ENCODE assay signal across 27 mouse cellular contexts in the genomic region with DNA sequence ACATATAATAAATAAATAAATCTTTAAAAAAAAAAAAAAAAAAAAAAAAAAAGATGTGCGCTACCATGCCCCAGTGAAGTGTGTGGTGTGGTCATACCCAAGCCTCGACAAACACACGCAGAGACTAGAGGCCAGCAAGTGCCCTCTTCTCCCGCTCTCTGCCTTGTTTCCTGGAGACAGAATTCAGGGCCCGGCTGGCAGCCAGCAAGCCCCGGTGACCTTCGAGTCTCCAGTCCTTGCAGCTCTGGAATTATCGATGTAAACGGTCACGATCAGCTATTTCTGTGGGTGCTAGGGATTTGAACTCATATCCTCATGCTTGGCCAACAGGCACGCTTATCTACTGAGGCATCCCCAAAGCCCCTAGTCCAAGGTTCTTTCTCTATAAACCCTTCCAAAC. TPM values are rescaled to one million over a fixed set of nuclear protein-coding genes. Genes with fewer than 3 reads are reported as not detected.
DNase-seq lines count a peak whose midpoint lies in the region; ATAC-seq and TF ChIP-seq lines count a peak whose summit lies in the region.
"Had no signal": no experiment of that assay in that cellular context is flagged by ENCODE, and none has a peak within 500 bp of the region (broad histone marks: within the 10 kb centered on the region; RNA-seq: fewer than 3 reads in every experiment).

No protein-coding gene starts in this region.

- ATAC-seq in kidney, embryonic 16.5 days (ENCODE audit: low FRiP score, low TSS enrichment): no peak
- ATAC-seq: activated CD4-positive, CD25-positive, alpha-beta regulatory T cell, adult 4 months; CD4-positive, CD25-positive, alpha-beta regulatory T cell, adult 4 months; forebrain, embryonic 13.5 days; intestine, postnatal 0 days; liver, embryonic 12.5 days; liver, postnatal 0 days; lung, postnatal 0 days; midbrain, embryonic 13.5 days had no signal

- H3K4me2 ChIP-seq in kidney, embryonic 16.5 days (replicated peaks; ENCODE audit: low read depth, low read length): no peak overlapping the region
- H3K4me2 ChIP-seq: forebrain, embryonic 13.5 days; heart, embryonic 13.5 days; hindbrain, embryonic 14.5 days; liver, embryonic 12.5 days; midbrain, embryonic 13.5 days; neural tube, embryonic 13.5 days had no signal

- TF ChIP-seq EP300 in ES-Bruce4 (IDR thresholded peaks at IDR 0.05; ENCODE audit: insufficient read depth, low read depth, low read length): no peak

- no peaks in the 10 kb centered on the region for H3K9me3 ChIP-seq in kidney, embryonic 16.5 days (ENCODE audit: low read length)
- no peaks in the 10 kb centered on the region for H3K9me3 ChIP-seq in ES-Bruce4 (replicated peaks; ENCODE audit: control insufficient read depth, insufficient read depth, low read length, poor library complexity, severe bottlenecking)
- H3K9me3 ChIP-seq: forebrain, embryonic 13.5 days; heart, embryonic 13.5 days; liver, embryonic 12.5 days; midbrain, embryonic 13.5 days; neural tube, embryonic 13.5 days had no signal

- no peak for TF ChIP-seq POLR2A in ES-Bruce4 (IDR thresholded peaks at IDR 0.05; ENCODE audit: insufficient read depth, low read length)

- no peak for TF ChIP-seq CTCF in ES-Bruce4 (IDR thresholded peaks at IDR 0.05; ENCODE audit: low read depth, low read length)

- peak; percentile 45 for DNase-seq in adrenal gland, postnatal 25 days
- DNase-seq in adrenal gland, postnatal 14 days: no peak
- DNase-seq in kidney, adult 18-20 months: peak; percentile 61
- DNase-seq in kidney, adult 9 months: peak; percentile 65
- DNase-seq in right cerebral cortex, adult 18-20 months: no peak
- no peak for DNase-seq in thymus, postnatal 4 days
- DNase-seq: cerebellum, adult 18-20 months; cerebellum, postnatal 36 days; heart, postnatal 10 days; layer of hippocampus, postnatal 36 days; left cerebral cortex, postnatal 4 days; liver, postnatal 0 days; thymus, adult 2 months; thymus, postnatal 36 days had no signal

- H3K27me3 ChIP-seq in kidney, embryonic 16.5 days (ENCODE audit: insufficient read depth, low read length): no peaks in the 10 kb centered on the region
- no peaks in the 10 kb centered on the region for H3K27me3 ChIP-seq in ES-Bruce4 (ENCODE audit: control insufficient read depth, insufficient read depth, low read length, poor library complexity, severe bottlenecking)
- H3K27me3 ChIP-seq: forebrain, embryonic 13.5 days; heart, embryonic 13.5 days; liver, embryonic 12.5 days; midbrain, embryonic 13.5 days; neural tube, embryonic 13.5 days had no signal

- peaks cover 8% of the 10 kb centered on the region; the same call in 1 of the 2 replicates for H3K36me3 ChIP-seq in kidney, embryonic 16.5 days (ENCODE audit: insufficient read depth, low read length)
- H3K36me3 ChIP-seq in ES-Bruce4 (ENCODE audit: control insufficient read depth, insufficient read depth, low read length, poor library complexity, severe bottlenecking): peaks cover 2% of the 10 kb centered on the region; the same call in 1 of the 2 replicates

- H3K4me1 ChIP-seq in kidney, embryonic 16.5 days (ENCODE audit: insufficient read depth, low read length): peaks cover 32% of the 10 kb centered on the region
- peaks cover 11% of the 10 kb centered on the region for H3K4me1 ChIP-seq in ES-Bruce4 (ENCODE audit: control insufficient read depth, insufficient read depth, low read length)
- H3K4me1 ChIP-seq: forebrain, embryonic 13.5 days had no signal

- H3K9ac ChIP-seq in kidney, embryonic 16.5 days (replicated peaks; ENCODE audit: low read length): no peak overlapping the region
- no peak overlapping the region for H3K9ac ChIP-seq in ES-Bruce4 (ENCODE audit: low read depth, poor library complexity, severe bottlenecking)
- H3K9ac ChIP-seq: forebrain, embryonic 13.5 days; heart, embryonic 13.5 days; hindbrain, embryonic 14.5 days; liver, embryonic 12.5 days; liver, postnatal 0 days; midbrain, embryonic 13.5 days; neural tube, embryonic 13.5 days had no signal

- WGBS in kidney, embryonic 16.5 days: 92% methylated on average over 11 of the region's 11 CpGs

- no peak overlapping the region for H3K27ac ChIP-seq in kidney, embryonic 16.5 days (ENCODE audit: low read length)
- H3K27ac ChIP-seq in ES-Bruce4 (ENCODE audit: insufficient read depth, low read length): 0 out of 2 replicates have a peak overlapping the region, but pooled peaks have one; percentile 11
- H3K27ac ChIP-seq: forebrain, embryonic 13.5 days; heart, embryonic 13.5 days; hindbrain, embryonic 14.5 days; liver, embryonic 12.5 days; macrophage; midbrain, embryonic 13.5 days; neural tube, embryonic 13.5 days had no signal

- H3K4me3 ChIP-seq in kidney, embryonic 16.5 days (ENCODE audit: low read length): no peak overlapping the region
- no peak overlapping the region for H3K4me3 ChIP-seq in ES-Bruce4 (ENCODE audit: low read depth, low read length)
- H3K4me3 ChIP-seq: forebrain, embryonic 13.5 days; heart, embryonic 13.5 days; liver, embryonic 12.5 days; midbrain, embryonic 13.5 days; neural tube, embryonic 13.5 days had no signal

RNA-seq across cellular contexts. Expression of gene Fnbp1, which starts 43.2 kb away (rescaled TPM):
- 50.9 and 66.0 TPM in 2 replicates for total RNA-seq in adrenal gland, postnatal 25 days (2021)
- 53.0 and 66.5 TPM in 2 replicates for total RNA-seq in adrenal gland, postnatal 14 days (2021)
- 19.4 and 24.3 TPM in 2 replicates for polyA plus RNA-seq in kidney, embryonic 16.5 days (2015; fragmentation: Nextera tagmentation; extraction: Ambion mirVana)
- polyA plus RNA-seq in ES-Bruce4 (2011; ENCODE audit: insufficient read depth, insufficient read length, low read depth, missing spikeins): 77.7 and 84.7 TPM in 2 replicates

RNA-seq across cellular contexts. Expression of gene Gpr107, which starts 53.5 kb away (rescaled TPM):
- total RNA-seq in adrenal gland, postnatal 25 days (2021): 54.1 and 63.6 TPM in 2 replicates
- 46.8 and 48.1 TPM in 2 replicates for total RNA-seq in adrenal gland, postnatal 14 days (2021)
- 38.3 and 41.6 TPM in 2 replicates for polyA plus RNA-seq in kidney, embryonic 16.5 days (2015; fragmentation: Nextera tagmentation; extraction: Ambion mirVana)
- polyA plus RNA-seq in ES-Bruce4 (2011; ENCODE audit: insufficient read depth, insufficient read length, low read depth, missing spikeins): 71.9 and 72.5 TPM in 2 replicates

Comparison
In these comparisons a context has a peak if more than half of its experiments do, and no peak if none do; other contexts are left out.
1. DNase-seq: peak in adrenal gland, postnatal 25 days (single experiment), kidney, adult 18-20 months (single experiment) and kidney, adult 9 months (single experiment); none in adrenal gland, postnatal 14 days (single experiment), right cerebral cortex, adult 18-20 months (single experiment) and thymus, postnatal 4 days (single experiment).